Mouse (Mus musculus) heart, adult 2 months (tissue): ENCODE results near the gene Gfpt2. TPM values are rescaled to one million over a fixed set of nuclear protein-coding genes. Genes with fewer than 3 reads are reported as not detected.

Experiments used
- DNase-seq, 2 experiments: peaks; one replicate each; pipeline ENCODE4 v3.0.0; 2021
- H3K27ac ChIP-seq: fragments of 200-600 bp; 2 replicates; pipeline ENCODE4 v1.8.1; 2022
- H3K27me3 ChIP-seq: fragments of 200-500 bp; 2 replicates; pipeline ENCODE4 v1.6.1; 2012; ENCODE audit warnings: mild to moderate bottlenecking, low read length, inconsistent platforms, mixed read lengths; ENCODE audit not compliant: control insufficient read depth, insufficient read depth
- H3K36me3 ChIP-seq: fragments of 200-500 bp; 2 replicates; pipeline ENCODE4 v1.6.1; 2012; ENCODE audit warnings: low read length, inconsistent platforms; ENCODE audit not compliant: control insufficient read depth, insufficient read depth
- H3K4me1 ChIP-seq: fragments of 200-500 bp; 2 replicates; pipeline ENCODE4 v1.6.1; 2011; ENCODE audit warnings: low read length; ENCODE audit not compliant: control insufficient read depth, insufficient read depth
- H3K4me3 ChIP-seq: fragments of 200-600 bp; 2 replicates; pipeline ENCODE4 v1.8.1; 2022
- H3K79me2 ChIP-seq: fragments of 200-500 bp; replicated peaks from 2 replicates; pipeline ENCODE4 v1.6.1; 2012; ENCODE audit warnings: mild to moderate bottlenecking, inconsistent platforms, low read length, moderate library complexity, mixed read lengths; ENCODE audit not compliant: control insufficient read depth, insufficient read depth
- H3K9ac ChIP-seq: fragments of 200-500 bp; 2 replicates; pipeline ENCODE4 v1.6.1; 2012; ENCODE audit warnings: low read depth, mild to moderate bottlenecking, control low read depth, inconsistent platforms, low read length, mixed read lengths
- CTCF ChIP-seq: fragments of 200-600 bp; IDR thresholded peaks from 2 replicates; pipeline ENCODE4 v1.8.1; 2022; ENCODE audit warnings: antibody characterized with exemption, mild to moderate bottlenecking, moderate library complexity
- EP300 ChIP-seq: fragments of 200-500 bp; IDR thresholded peaks from 2 replicates; pipeline ENCODE4 v1.6.1; 2011; ENCODE audit warnings: low read depth, low read length, control low read depth; ENCODE audit not compliant: insufficient read depth
- POLR2A ChIP-seq: fragments of 200-500 bp; IDR thresholded peaks from 2 replicates; pipeline ENCODE4 v1.6.1; 2011; ENCODE audit warnings: mild to moderate bottlenecking, low read depth, low read length, control low read depth; ENCODE audit not compliant: insufficient read depth
- WGBS: fragments of 180-500 bp; shearing (Covaris S2); methylation state at CpG from one replicate; pipeline ENCODE4 v1.1.7; 2018; 5-methylcytosine and 5-hydroxymethylcytosine counted together
- intact Hi-C: fragments of 180-260 bp; cut with DNase I; formaldehyde crosslinking; loops from one replicate; pipeline ENCODE4 v1.15.1; 2025
- polyA plus RNA-seq: library from polyadenylated mRNA; depleted of rRNA; stranded (reverse); fragments of >200 nt; gene quantifications from 2 replicates; pipeline ENCODE4 v1.2.3, GENCODE M21; 2012
- total RNA-seq, 2 experiments: library from RNA; stranded (reverse); gene quantifications; 2 replicates each; pipeline ENCODE4 v1.2.3; 2021

Gene Gfpt2
- total and polyA plus RNA-seq, 3 experiments = 11.8 to 14.0 (median 13.8) TPM

GRCm38 (mm10) chr11:49758096-49758495 lies 35.9 kb upstream of the Gfpt2 start:
- Histone ChIP-seq H3K36me3 (no peaks in the 10 kb centered on the region), H3K27me3 (no peaks in the 10 kb centered on the region), H3K9ac (no peak overlapping the region), H3K27ac (no peak overlapping the region), H3K4me1 (peaks cover 10% of the 10 kb centered on the region), H3K4me3 (no peak overlapping the region), H3K79me2 (no peaks in the 10 kb centered on the region)
- peak; percentile 23 to 34 for DNase-seq
- TF ChIP-seq POLR2A = no peak
- TF ChIP-seq EP300 = no peak
- no peak for TF ChIP-seq CTCF
- intact Hi-C loops = loop anchor here (5.0 kb wide), 1 partner anchor 39 kb away; no protein-coding TSS in a partner anchor
- WGBS = 90% methylated on average over 3 of the region's 3 CpGs

- Histone ChIP-seq H3K9ac (no peak overlapping the region), H3K36me3 (no peaks in the 10 kb centered on the region), H3K27me3 (no peaks in the 10 kb centered on the region), H3K27ac (no peak overlapping the region), H3K4me3 (no peak overlapping the region), H3K4me1 (peaks cover 12% of the 10 kb centered on the region), H3K79me2 (no peaks in the 10 kb centered on the region)
- intact Hi-C loops = no loop called here
- WGBS = 65% methylated on average over 5 of the region's 5 CpGs
- no peak for TF ChIP-seq CTCF
- no peak for TF ChIP-seq EP300
- TF ChIP-seq POLR2A = no peak
- no peak for DNase-seq
Observed at GRCm38 (mm10) chr11:49761130-49761529, 32.8 kb upstream of the Gfpt2 start.

- intact Hi-C loops = no loop called here
- DNase-seq = no peak
- Histone ChIP-seq H3K4me3 (no peak overlapping the region), H3K79me2 (no peaks in the 10 kb centered on the region), H3K4me1 (peaks cover 12% of the 10 kb centered on the region), H3K36me3 (no peaks in the 10 kb centered on the region), H3K27ac (no peak overlapping the region), H3K27me3 (no peaks in the 10 kb centered on the region), H3K9ac (no peak overlapping the region)
- TF ChIP-seq EP300 = no peak
- no peak for TF ChIP-seq POLR2A
- TF ChIP-seq CTCF = no peak
Observed at GRCm38 (mm10) chr11:49763555-49763954, 30.4 kb upstream of the Gfpt2 start.

GRCm38 (mm10) chr11:49764023-49764422 lies 30.0 kb upstream of the Gfpt2 start:
- intact Hi-C loops = no loop called here
- Histone ChIP-seq H3K4me3 (no peak overlapping the region), H3K27me3 (no peaks in the 10 kb centered on the region), H3K4me1 (peaks cover 12% of the 10 kb centered on the region), H3K36me3 (no peaks in the 10 kb centered on the region), H3K79me2 (no peaks in the 10 kb centered on the region), H3K27ac (peak overlapping the region; percentile 38), H3K9ac (no peak overlapping the region)
- 50% methylated on average over 4 of the region's 4 CpGs for WGBS
- TF ChIP-seq POLR2A (no peak), EP300 (no peak), CTCF (no peak)
- no peak for DNase-seq

GRCm38 (mm10) chr11:49764639-49765299 lies 29.2 kb upstream of the Gfpt2 start:
- Histone ChIP-seq H3K36me3 (no peaks in the 10 kb centered on the region), H3K9ac (peak overlapping the region; percentile 45), H3K4me1 (peaks cover 12% of the 10 kb centered on the region), H3K27ac (peak overlapping the region; percentile 57), H3K27me3 (no peaks in the 10 kb centered on the region), H3K4me3 (no peak overlapping the region; the same call in 1 of the 2 replicates), H3K79me2 (no peaks in the 10 kb centered on the region)
- TF ChIP-seq POLR2A = no peak
- no peak for TF ChIP-seq CTCF
- TF ChIP-seq EP300 = no peak
- intact Hi-C loops = loop anchor here (5.0 kb wide), 1 partner anchor 32 kb away; no protein-coding TSS in a partner anchor
- 12% methylated on average over 7 of the region's 8 CpGs for WGBS
- DNase-seq = peak; percentile 71 to 85

- TF ChIP-seq CTCF = no peak
- no peak for TF ChIP-seq EP300
- TF ChIP-seq POLR2A = no peak
- H3K27me3 ChIP-seq = no peaks in the 10 kb centered on the region
- intact Hi-C loops = loop anchor here (5.0 kb wide), 1 partner anchor 33 kb away; no protein-coding TSS in a partner anchor
- 65% methylated on average over 3 of the region's 3 CpGs for WGBS
- no peak for DNase-seq
- no peaks in the 10 kb centered on the region for H3K79me2 ChIP-seq
- H3K27ac ChIP-seq = no peak overlapping the region
- H3K9ac ChIP-seq = no peak overlapping the region
- H3K4me3 ChIP-seq = no peak overlapping the region
- H3K36me3 ChIP-seq = no peaks in the 10 kb centered on the region
- peaks cover 12% of the 10 kb centered on the region for H3K4me1 ChIP-seq
Observed at GRCm38 (mm10) chr11:49765377-49766136, 28.4 kb upstream of the Gfpt2 start.
